Mouse (Mus musculus) liver, embryonic 11.5 days (tissue): ENCODE measurements around the gene Tmem258. TPM values are rescaled to one million over a fixed set of nuclear protein-coding genes. Genes with fewer than 3 reads are reported as not detected.

Experiments used
- ATAC-seq: fragments of 200-750 bp; cut with Nextera tagmentation; replicated peaks from 2 replicates; pipeline ENCODE4 v1.8.0; 2017; ENCODE audit warnings: moderate number of reproducible peaks, mild to moderate bottlenecking, moderate TSS enrichment, moderate library complexity; ENCODE audit not compliant: low FRiP score
- DNase-seq: peaks from one replicate; pipeline ENCODE4 v3.0.0-alpha.2; 2017; ENCODE audit warnings: low spot score
- H3K27ac ChIP-seq: fragments of 300-500 bp; sonication (generic); 2 replicates; pipeline ENCODE4 v1.5.1; 2014; ENCODE audit warnings: mild to moderate bottlenecking, low read depth, low read length, control low read depth
- H3K27me3 ChIP-seq: fragments of 300-500 bp; sonication (generic); replicated peaks from 2 replicates; pipeline ENCODE4 v1.6.1; 2014; ENCODE audit warnings: low read length, mixed read lengths; ENCODE audit not compliant: control insufficient read depth, insufficient read depth
- H3K36me3 ChIP-seq: fragments of 300-500 bp; sonication (generic); 2 replicates; pipeline ENCODE4 v1.6.1; 2014; ENCODE audit warnings: mild to moderate bottlenecking, low read length, moderate library complexity, mixed read lengths; ENCODE audit not compliant: control insufficient read depth, insufficient read depth
- H3K4me1 ChIP-seq: fragments of 300-500 bp; sonication (generic); replicated peaks from 2 replicates; pipeline ENCODE4 v1.6.1; 2014; ENCODE audit warnings: low read length, mixed read lengths; ENCODE audit not compliant: control insufficient read depth, insufficient read depth
- H3K4me2 ChIP-seq: fragments of 300-500 bp; sonication (generic); 2 replicates; pipeline ENCODE4 v1.6.1; 2014; ENCODE audit warnings: mild to moderate bottlenecking, control low read depth, moderate library complexity
- H3K4me3 ChIP-seq: fragments of 300-500 bp; sonication (generic); 2 replicates; pipeline ENCODE4 v1.5.1; 2014; ENCODE audit warnings: low read depth, low read length, control low read depth
- H3K9ac ChIP-seq: fragments of 300-500 bp; sonication (generic); 2 replicates; pipeline ENCODE4 v1.6.1; 2014; ENCODE audit warnings: low read depth, low read length, control low read depth
- H3K9me3 ChIP-seq: fragments of 300-500 bp; sonication (generic); 2 replicates; pipeline ENCODE4 v1.6.1; 2016; ENCODE audit warnings: low read length, inconsistent platforms, mixed read lengths; ENCODE audit not compliant: control insufficient read depth
- WGBS: fragments of 180-500 bp; shearing (Covaris S2); extraction: QIAGEN DNeasy Blood & Tissue Kit; methylation state at CpG from one replicate; pipeline ENCODE4 v1.1.7; 2014; 5-methylcytosine and 5-hydroxymethylcytosine counted together
- polyA plus RNA-seq: library from polyadenylated mRNA; unstranded; fragments of >200 nt; fragmentation: Nextera tagmentation; extraction: Ambion mirVana; gene quantifications from 2 replicates; pipeline ENCODE4 v1.2.1, GENCODE M21; 2014

Gene Tmem258
- polyA plus RNA-seq, 1 experiment from 2014 or later: 478 TPM

DNA sequence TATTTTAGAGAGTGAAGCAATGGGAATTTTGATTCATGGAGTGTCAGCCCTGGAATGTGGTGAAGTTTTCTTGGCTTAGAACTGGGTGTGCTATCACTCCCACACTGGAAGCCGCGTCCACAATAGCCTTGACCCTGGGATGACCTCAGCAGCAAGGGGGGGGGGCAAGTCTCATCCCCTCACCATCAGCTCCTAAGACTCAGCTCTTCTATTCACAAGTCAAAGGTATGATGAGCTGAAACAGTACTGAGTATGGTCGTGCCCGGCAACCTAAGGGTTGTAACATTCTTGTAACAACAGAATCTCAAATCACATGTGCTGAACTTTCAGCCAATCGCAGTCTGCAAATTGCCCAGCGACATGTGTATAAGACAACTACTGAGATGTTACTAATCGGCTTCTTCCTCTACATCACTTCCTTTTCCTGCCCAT, 26.9 kb upstream of the Tmem258 start:
- no peaks in the 10 kb centered on the region for H3K9me3 ChIP-seq
- no peak overlapping the region for H3K9ac ChIP-seq
- H3K27ac ChIP-seq: no peak overlapping the region
- DNase-seq (no peak), ATAC-seq (no peak)
- H3K4me3 ChIP-seq: no peak overlapping the region
- no peaks in the 10 kb centered on the region for H3K27me3 ChIP-seq
- H3K4me2 ChIP-seq: no peak overlapping the region
- WGBS: 46% methylated on average over 7 of the region's 7 CpGs
- peaks cover 24% of the 10 kb centered on the region for H3K4me1 ChIP-seq
- H3K36me3 ChIP-seq: no peaks in the 10 kb centered on the region

DNA sequence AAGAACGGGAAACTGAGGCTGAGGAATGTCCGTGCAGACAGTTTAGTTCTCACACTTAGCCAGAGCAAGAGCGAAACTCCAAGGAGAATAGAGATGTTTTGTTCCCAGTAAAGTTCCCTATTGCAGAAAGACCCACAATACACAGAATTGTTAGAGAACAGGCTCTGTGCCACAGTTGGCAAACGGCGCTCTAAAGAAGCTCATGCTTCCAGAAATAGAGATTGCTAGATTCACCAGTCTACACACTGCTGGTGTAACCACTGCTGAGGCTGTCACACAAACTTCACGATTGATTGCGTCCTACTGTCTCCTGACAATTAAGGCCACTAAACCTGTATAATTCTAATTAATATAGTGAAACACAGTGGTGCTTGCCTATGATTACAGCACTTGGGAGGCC, 22.6 kb upstream of the Tmem258 start:
- no peaks in the 10 kb centered on the region for H3K9me3 ChIP-seq
- no peak overlapping the region for H3K9ac ChIP-seq
- H3K27me3 ChIP-seq: no peaks in the 10 kb centered on the region
- peaks cover 12% of the 10 kb centered on the region for H3K4me1 ChIP-seq
- 93% methylated on average over 7 of the region's 7 CpGs for WGBS
- no peak overlapping the region for H3K4me3 ChIP-seq
- no peak overlapping the region for H3K27ac ChIP-seq
- H3K4me2 ChIP-seq: no peak overlapping the region
- no peak for DNase-seq
- ATAC-seq: no peak
- H3K36me3 ChIP-seq: peaks cover 10% of the 10 kb centered on the region; the same call in 1 of the 2 replicates

DNA sequence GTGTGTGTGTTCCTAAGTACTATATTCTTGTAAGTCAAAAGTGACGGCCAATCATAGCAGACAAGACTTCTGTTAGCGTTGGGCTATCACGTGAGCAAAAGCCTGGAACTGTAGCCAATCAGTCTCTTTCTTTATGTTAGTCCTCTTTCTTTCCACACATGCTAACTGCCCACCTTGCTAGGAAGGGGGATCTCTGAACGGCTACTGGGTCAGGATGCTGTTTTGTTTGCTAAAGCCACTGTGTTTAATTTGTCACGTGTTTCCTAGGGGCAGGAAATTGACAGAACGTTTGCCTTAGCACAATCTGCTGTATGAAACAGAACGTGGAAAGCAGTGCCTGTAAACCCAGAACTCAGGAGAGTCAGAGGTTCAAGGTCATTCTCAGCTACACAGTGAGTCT, 21.7 kb upstream of the Tmem258 start:
- Histone ChIP-seq H3K9me3 (no peaks in the 10 kb centered on the region), H3K27ac (peak overlapping the region; percentile 87), H3K4me1 (peaks cover 9% of the 10 kb centered on the region), H3K9ac (peak overlapping the region; percentile 95), H3K36me3 (peaks cover 18% of the 10 kb centered on the region), H3K27me3 (no peaks in the 10 kb centered on the region), H3K4me2 (peak overlapping the region; percentile 93), H3K4me3 (peak overlapping the region; percentile 86)
- WGBS: 27% methylated on average over 7 of the region's 7 CpGs
- DNase-seq: no peak
- peak; percentile 4; the same call in 1 of the 2 replicates for ATAC-seq

DNA sequence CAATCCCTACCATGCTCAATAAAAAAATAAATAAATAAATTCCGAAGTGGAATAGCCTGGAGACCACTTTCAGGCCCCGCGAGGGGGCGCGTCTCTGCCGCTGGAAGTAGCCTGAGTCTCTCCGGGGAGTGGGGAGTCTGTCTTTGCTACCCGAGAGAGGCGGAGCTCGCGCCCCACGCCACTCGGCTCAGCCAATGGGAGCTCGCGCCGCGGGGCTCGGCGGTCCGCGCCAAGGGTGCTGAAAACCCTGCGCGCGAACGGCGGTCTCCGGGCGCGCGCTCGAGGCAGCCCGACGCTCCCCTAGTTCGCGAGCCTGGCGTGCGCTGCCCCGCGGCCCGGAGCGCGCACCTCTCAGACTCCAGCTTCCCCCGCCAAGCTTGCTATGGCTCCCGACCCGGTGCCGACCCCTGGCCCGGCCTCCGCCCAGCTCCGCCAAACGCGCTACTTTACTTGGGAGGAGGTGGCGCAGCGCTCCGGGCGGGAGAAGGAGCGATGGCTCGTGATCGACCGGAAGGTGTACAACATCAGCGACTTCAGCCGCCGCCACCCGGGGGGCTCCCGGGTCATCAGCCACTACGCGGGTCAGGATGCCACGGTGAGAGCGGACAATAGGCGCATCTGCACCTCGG, 21.0 kb upstream of the Tmem258 start, which contains the start of gene Fads1:
TSS of gene Fads1 (plus strand) at position 219 of the 629 bp plus-strand sequence.
- Histone ChIP-seq H3K4me1 (peaks cover 9% of the 10 kb centered on the region), H3K36me3 (peaks cover 24% of the 10 kb centered on the region), H3K4me3 (peak within 1 kb of the TSS; percentile 86), H3K27ac (peak within 1 kb of the TSS; percentile 87), H3K27me3 (no peaks in the 10 kb centered on the region), H3K4me2 (peak within 1 kb of the TSS; percentile 93), H3K9ac (peak within 1 kb of the TSS; percentile 95), H3K9me3 (no peaks in the 10 kb centered on the region)
- DNase-seq: peak; percentile 93
- peak; percentile 95 for ATAC-seq
- WGBS: under 1% methylated on average over 70 of the region's 70 CpGs

DNA sequence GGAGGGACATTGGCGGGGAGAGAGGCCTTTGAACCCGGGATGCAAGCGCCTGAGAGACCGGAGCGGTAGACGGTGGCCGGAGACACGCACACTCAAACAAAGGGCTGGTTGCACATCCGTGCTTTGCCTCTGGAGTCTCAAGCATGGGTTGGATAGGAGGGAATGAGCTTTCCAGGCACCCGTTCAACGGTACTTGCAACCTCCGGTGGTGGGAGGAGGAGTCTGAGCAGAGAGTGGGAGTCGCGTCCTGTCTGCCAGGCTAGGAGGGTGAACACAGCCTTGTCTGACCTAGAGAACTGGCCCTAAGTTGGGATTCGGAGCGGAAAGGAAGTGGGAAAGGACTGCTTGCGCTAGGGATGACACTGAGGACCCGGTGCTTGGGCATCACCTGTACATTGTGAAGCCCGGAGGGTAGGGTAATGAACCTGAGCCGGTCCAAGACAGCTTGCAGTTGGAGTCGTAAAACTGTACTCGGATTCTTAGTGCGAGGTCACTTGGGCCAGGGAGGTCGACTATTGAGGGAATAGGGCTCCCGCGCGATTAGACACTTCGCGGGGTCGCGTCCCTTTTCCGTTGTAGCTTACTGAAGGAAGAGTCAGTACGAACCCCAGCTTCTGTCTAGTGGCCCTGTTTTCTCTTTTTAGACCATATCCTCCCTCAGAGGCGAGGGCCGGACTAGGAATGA, 20.4 kb upstream of the Tmem258 start:
- H3K27ac ChIP-seq: peak overlapping the region; percentile 87
- ATAC-seq (peak; percentile 56), DNase-seq (peak; percentile 73)
- H3K4me3 ChIP-seq: peak overlapping the region; percentile 86
- no peaks in the 10 kb centered on the region for H3K27me3 ChIP-seq
- H3K36me3 ChIP-seq: peaks cover 29% of the 10 kb centered on the region
- no peaks in the 10 kb centered on the region for H3K9me3 ChIP-seq
- peaks cover 9% of the 10 kb centered on the region for H3K4me1 ChIP-seq
- H3K9ac ChIP-seq: peak overlapping the region; percentile 95
- peak overlapping the region; percentile 93 for H3K4me2 ChIP-seq
- WGBS: 2% methylated on average over 35 of the region's 35 CpGs

DNA sequence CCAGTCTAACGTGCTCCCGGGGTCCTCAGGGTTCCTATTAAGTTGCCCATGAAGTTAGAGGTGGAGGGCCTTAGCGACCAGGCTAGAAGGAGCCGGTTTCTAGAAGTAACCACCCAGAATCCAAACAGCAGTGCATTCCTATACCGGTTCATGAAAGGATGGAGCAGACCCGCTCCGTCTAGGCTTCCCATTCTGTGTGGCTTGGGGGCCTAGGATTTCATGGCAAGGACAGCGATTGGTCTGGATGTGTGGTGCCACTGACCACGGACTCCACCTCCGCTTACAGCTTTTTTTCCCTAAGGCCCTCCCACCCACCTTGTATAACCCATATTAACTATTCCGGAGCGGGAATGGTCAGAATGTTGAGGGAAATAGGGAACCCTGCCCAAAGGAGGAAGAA, 19.7 kb upstream of the Tmem258 start:
- 34% methylated on average over 12 of the region's 12 CpGs for WGBS
- Histone ChIP-seq H3K4me1 (peaks cover 9% of the 10 kb centered on the region), H3K4me2 (peak overlapping the region; percentile 93), H3K36me3 (peaks cover 36% of the 10 kb centered on the region), H3K27ac (peak overlapping the region; percentile 87; the same call in 1 of the 2 replicates), H3K4me3 (peak overlapping the region; percentile 86), H3K9ac (peak overlapping the region; percentile 95), H3K9me3 (no peaks in the 10 kb centered on the region), H3K27me3 (no peaks in the 10 kb centered on the region)
- ATAC-seq (peak; percentile 12; the same call in 1 of the 2 replicates), DNase-seq (no peak)

DNA sequence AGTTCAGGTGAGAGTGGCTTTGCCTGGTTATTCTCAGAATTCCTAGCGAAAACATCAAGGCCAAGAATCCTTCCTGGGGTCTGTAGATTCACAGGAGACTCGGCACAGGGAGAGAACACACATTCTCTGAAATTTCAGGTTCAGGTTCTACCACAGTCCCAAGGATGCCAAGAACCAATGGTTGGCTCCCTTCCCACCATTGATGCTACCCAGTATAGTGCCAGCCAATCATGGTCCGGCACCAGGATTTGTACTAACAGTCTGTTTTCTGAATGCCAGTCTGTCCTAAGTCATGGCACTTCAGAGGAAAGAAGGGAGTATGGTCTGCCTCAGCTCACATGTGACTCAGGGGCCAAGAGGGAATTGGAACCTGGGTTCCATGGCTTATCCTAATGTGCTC, 17.9 kb upstream of the Tmem258 start:
- Histone ChIP-seq H3K27me3 (no peaks in the 10 kb centered on the region), H3K9ac (no peak overlapping the region; the same call in 1 of the 2 replicates), H3K4me2 (no peak overlapping the region), H3K4me3 (no peak overlapping the region), H3K9me3 (no peaks in the 10 kb centered on the region), H3K36me3 (peaks cover 51% of the 10 kb centered on the region), H3K27ac (no peak overlapping the region), H3K4me1 (peaks cover 9% of the 10 kb centered on the region)
- ATAC-seq (no peak), DNase-seq (no peak)
- 93% methylated on average over 3 of the region's 3 CpGs for WGBS

DNA sequence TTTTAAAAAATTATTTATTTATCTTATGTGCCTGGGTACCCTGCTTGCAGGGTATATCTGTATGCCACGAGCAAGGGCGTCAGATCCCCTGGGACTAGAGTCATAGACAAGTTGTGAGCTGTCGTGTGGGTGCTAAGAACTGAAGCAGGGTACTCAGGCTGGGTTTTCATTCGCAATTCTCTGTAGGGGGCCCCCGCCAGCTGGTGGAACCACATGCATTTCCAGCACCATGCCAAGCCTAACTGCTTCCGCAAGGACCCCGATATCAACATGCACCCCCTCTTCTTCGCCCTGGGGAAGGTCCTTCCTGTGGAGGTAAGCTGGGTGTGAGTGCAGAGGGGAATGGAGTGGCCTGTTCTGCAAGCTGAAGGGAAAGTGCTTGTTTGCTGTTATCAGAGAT, 17.2 kb upstream of the Tmem258 start:
- peaks cover 58% of the 10 kb centered on the region for H3K36me3 ChIP-seq

More for the DNA sequence above, 17.2 kb upstream of the Tmem258 start:
- no peak overlapping the region for H3K4me2 ChIP-seq
- no peak overlapping the region for H3K9ac ChIP-seq
- 91% methylated on average over 8 of the region's 8 CpGs for WGBS
- DNase-seq: no peak
- no peaks in the 10 kb centered on the region for H3K9me3 ChIP-seq
- no peak overlapping the region for H3K4me3 ChIP-seq
- peaks cover 15% of the 10 kb centered on the region for H3K4me1 ChIP-seq
- H3K27ac ChIP-seq: no peak overlapping the region
- no peaks in the 10 kb centered on the region for H3K27me3 ChIP-seq
- ATAC-seq: no peak
